Mouse (Mus musculus): ENCODE data around the gene Lmo3. TPM values are rescaled to one million over a fixed set of nuclear protein-coding genes. Genes with fewer than 3 reads are reported as not detected.

Lmo3 gene
- polyA plus RNA-seq, 1 experiment from 2014 or later = 0.25 TPM

Other genes starting within 250 kb of the Lmo3 start
- gene Igbp1b, start 76.6 kb upstream of the Lmo3 start, polyA plus RNA-seq (2015; fragmentation: Nextera tagmentation; extraction: Ambion mirVana) = not detected in 2 replicates

Data from liver, embryonic 15.5 days (tissue).